Mouse (Mus musculus): Measurements from ENCODE around the gene Lad1. TPM values are rescaled to one million over a fixed set of nuclear protein-coding genes. Genes with fewer than 3 reads are reported as not detected.
A peak's percentile ranks its signal among the peaks of the same experiment; 100 is the strongest.

Lad1 gene
- total and polyA plus RNA-seq, 3 experiments, result 0.14 to 0.40 (median 0.17) TPM

DNA sequence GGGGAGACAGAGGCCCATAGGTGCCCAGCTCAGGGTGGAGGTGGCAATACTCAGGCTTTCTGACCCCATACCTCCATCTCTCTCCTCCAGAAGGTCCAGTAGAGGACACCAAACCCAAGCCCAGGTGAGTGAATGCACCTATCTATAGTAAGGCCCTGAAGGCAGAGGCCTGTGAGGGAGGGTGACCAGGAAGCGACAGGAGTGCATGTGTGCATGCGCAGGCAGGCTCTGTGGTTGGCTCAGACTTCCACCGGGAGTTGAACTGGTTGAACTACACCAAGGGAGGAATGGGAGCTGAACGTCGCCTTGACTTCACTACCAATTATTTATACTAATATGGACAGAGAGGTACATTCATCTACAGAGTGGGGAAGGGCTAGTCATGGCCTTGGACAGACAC, 28.2 kb downstream of the Lad1 start:
- DNase-seq, result no peak

DNA sequence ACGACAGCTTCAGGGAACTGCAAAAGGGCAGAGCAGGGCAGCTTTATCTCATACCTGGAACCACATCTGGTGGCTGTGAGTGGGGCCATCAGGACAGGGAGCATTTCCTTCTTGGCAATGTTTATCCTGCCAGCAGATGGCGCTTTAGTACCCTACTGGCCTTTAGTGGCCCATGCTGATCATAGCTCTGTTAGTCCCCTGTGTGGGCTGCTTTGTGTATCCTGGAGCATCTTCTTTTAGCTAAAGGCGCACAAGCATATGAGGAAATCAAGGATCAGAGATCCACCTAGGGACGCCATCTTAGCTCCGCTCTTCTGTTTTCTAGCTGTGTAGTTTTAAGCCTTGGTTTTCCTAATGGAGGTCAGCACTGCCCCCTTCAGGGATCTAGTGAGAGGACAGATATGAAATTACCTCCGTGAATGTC, 28.8 kb downstream of the Lad1 start:
- DNase-seq, result peak; percentile 33

DNA sequence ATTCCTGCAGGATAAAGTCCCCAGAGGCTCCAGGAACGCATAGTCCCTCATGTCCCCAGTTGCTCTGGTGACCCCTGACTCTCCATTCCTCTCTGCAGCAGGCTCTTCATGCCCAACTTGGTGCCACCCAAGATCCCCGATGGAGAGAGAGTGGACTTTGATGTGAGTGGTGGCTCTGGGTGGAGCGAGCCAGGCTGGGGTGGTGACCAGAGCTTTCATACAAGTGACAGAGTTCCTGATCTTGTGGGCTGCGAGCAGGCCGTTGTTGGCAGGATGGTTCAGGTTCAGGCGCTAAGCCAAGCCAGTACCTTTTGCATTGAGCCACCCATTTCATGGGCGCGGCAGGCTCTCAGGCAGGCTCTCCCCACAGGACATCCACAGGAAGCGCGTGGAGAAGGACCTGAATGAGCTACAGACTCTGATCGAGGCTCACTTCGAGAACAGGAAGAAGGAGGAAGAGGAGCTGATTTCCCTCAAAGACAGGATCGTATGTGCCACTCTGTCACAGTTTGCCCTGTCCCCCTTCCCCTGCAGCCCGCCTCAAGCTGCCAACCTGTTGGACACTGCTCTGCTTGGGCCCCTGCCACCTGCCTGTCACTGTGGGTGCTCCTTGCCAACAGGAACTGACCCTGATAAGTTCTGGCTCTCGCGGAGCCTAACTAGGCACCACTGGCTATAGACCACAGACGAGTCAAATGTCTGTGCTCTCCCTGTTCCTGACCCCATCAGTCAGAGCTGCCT, 29.4 kb downstream of the Lad1 start:
- DNase-seq, result no peak

DNA sequence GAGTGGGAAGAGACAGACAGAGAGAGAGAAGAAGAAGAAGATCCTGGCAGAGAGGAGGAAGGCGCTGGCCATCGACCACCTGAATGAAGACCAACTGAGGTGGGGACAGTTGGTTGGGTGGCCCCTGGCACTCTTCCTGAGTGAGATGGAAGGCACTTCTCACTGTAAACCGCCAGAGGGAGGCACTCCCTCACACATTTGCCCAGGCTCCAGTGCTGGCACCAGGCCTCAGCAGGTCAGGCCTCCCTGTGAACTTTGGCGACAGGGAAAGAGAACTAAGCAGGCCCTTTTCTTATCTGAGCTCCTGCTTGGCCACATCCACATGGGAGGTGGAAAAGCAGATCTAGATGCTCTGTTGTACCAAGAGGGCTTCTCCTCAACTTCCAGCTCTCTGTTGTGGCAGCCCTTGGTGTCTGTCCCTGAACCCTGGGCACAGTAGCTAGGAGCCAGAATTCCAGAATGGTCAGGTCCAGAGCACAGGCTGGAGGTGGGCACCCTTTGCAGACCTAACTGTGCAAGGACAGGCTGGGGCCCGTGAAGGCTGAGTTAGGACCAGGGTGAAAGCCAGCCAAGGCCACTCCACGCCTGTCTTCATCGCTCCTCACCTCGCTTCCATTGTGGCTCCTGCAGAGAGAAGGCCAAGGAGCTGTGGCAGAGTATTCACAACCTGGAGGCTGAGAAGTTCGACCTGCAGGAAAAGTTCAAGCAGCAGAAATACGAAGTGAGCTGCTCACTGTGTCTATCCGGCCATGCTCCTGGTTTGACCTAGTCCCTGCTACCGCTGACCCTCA, 32.5 kb downstream of the Lad1 start:
- peak; percentile 43 for DNase-seq

DNA sequence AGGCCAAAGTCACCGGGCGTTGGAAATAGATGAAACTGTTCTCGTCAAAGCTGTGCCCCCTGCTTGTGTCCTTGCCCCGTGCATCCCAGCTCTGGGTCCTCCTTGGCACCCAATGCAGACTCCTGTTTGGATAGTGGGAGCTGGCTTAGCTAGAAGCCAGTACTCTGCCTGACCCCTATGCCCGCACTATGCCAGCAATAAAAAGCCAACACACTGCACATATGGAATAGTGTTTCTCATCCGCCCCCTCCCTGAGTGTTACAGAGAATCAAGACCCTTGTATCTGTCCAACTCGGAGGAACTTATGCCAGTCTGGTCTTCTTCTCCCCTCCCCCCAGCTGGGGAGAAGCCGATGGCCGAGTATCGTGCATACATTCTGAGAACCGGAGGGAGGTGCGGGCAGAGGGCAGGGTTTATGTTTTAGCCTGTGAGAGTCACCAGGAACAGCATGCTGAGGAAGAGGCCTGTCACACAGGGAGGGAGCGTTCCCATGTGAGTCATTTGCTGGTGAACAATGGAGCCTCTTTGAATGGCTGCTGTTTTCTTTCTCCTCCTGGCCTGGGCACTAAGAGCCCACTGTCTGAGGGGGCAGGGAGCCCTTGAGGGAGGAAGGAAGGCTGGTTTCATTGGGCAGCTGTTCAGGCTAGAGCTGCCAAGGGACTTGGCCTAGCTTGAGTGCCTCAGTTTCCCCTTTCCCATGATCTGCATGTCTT, 33.8 kb downstream of the Lad1 start:
- no peak for DNase-seq

DNA sequence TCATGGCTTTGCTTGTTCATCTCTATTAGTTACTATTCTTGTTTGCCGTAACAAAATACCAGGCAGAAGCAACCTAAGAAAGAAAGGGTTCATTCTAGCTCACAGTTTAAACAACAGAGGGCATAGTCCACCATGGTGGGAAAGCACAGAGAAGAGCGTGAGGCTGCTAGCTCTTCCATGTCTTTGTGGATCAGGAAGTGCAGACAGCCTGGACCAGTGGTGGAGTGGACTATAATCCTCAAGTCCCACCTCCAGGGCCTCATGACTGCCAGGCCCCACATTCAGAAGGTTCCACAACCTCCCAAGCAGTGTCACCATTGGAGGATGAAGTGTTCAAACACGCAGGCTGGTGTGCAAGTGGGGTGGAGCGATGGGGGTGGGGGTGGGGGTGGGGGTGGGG, 34.8 kb downstream of the Lad1 start:
- DNase-seq, result no peak

DNA sequence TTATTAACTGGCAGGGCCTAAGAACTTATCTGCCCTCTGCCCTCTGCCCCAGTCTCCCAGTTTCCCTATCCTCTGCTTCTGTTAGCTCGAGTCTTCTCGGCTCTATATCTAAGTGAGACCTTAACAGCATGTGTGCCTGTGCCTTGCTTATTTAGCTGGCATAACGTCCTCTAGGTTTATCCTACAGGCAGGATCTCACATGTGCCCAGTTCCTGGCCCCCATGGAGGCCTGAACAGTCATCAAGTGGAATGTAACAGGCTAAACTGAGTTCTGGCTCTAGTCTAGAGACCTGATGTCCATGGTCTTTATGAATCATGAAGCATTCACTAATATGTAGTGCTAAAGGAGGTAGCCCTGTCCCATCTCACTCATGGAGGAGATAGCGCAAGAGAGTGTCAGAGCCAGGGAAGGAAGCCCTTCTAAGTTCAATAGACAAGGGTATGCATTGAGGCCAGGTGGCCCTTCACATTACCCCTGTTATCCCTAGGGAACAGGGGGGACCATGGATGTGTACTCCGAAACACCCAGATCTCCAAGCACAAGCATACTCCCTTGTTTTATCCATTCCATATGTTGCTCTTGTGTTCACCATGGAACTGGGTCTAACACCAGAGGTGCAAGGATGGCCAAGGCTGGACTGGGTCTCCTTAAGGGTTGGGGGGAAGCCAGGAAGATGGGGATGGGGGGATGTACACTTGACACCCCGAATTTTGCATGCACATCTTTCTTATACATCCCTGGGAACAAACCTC, 36.4 kb downstream of the Lad1 start:
- no peak for DNase-seq

DNA sequence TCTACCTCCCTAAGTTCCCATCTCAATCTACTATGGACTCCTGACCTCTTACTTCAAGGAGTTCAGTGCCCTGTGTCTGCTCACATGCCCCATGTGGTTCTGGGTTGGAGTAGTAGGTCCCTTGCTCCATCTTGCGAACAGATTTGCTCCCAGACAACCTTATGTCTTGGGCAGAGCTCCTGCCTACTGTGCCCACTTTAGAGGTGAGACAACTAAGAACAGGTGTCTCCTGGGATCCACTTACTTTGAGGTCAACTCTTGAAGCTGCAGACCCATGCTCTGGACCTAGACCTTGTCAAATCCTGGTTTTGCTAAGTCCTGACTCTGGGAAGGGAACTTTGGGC, 36.9 kb downstream of the Lad1 start:
- DNase-seq, result no peak

DNA sequence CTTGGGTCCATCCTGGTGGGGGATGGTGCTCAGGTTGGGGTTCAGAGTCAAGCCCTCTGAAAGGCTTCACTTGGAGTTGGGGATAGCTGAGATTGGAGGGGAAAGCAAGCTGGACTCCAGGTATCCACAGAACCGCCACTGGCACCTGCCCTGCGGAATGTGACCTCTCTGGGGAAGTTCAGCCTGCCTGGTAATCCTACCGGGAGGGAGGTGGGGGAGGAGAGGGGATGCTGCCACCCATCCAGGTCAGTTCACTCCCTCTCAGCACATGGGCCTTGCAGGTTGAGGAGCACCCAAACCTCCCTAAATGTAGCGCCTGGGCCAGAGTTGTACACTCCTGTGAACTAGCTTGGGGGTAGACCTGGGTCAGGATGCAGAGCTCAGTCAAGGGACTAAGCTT, 37.7 kb downstream of the Lad1 start:
- no peak for DNase-seq

DNA sequence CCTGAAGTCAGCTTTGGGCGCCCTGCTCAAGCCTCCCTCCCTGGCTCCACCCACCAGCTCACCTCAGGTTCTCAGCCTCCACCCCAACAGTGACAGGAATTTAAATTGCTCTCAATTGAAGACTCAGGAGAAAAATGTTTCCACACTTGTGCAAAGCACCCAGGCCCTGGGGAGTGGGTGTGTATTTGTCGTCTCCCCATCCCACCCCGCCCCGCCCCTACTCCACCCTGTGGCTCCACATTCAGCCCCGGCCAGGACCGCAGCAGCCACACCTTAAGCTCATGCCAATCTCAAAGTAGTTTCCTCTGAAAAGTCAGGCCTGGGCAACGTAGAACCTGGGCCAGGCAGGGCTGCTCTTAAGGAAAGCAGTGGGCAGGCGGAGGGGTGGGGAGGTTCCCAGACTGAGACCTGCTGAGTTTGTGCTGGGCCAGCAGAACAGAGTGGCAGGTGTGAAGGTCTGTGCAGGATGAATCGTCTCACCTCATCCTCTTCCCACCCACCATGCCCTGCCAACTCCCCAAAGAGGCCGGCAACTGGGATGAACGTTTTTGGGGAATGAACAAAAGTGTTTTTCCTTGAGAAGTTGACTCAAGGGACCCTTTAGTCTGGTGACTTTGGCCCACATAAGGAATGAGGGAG, 38.9 kb downstream of the Lad1 start:
- no peak for DNase-seq

DNA sequence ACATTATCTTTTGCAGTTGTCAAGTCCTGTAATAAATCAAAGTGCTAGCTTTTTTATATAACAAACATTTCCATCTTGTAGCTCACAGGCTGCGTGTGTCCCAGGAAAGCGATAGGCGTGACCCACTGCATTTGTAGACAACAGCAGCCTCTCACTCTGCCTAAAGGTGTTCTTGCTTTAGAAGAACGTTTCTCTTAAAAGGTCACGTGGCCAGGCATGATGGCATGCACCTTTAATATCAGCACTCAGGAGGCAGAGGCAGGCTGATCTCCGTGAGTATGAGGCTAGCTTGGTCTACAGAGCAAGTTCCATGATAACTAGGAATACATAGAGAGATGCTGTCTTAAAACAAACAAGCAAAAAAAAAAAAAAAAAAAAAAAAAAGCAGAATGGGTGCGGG, 40.1 kb downstream of the Lad1 start:
- DNase-seq, result no peak

DNA sequence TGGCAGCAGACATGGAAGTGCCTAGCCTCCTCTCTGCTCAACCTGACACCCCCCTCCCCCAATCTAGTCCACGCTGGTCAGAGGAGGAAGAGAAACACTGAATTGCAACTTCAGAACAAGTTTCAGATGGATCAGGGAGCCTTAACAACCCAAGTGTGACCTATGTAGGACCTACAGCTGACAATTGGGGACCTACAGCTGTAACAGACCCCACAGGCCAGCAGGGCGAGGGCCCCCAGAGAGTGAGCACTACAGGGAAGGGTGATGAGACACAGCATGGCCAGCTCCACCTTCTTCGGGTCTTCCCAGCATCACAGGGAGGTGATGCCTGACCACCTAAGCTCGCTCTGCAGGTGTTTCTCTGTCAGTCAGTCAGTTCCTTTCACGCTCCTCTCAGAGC, 42.7 kb downstream of the Lad1 start:
- DNase-seq, result no peak

DNA sequence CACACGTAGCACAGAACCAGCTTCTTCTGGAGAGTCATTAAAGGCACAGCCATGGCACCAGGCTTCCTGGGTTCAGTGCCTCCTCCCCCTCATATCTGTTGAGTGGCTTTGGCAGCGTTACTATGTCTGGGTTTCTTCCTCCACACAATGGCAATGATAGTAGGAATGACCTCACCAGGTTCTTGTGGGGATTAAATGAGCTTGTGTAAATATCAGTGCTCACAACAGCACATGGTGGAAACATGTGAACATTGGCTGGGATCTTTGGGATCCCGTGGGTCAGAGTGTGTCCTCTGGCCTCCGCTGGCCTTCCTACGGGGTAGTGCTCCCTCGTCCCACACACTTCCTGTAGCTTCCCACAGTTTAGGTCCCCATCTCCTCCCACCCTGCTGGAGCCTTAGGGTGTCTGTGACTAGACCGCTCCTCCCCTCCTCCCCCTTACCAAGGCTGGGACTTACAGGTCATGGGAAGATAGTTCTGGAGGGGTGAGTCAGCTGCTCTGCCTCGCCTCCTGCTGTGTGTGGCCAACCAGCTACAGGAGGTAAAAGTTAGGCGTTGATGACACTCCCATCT, 43.7 kb downstream of the Lad1 start:
- DNase-seq, result peak; percentile 55

DNA sequence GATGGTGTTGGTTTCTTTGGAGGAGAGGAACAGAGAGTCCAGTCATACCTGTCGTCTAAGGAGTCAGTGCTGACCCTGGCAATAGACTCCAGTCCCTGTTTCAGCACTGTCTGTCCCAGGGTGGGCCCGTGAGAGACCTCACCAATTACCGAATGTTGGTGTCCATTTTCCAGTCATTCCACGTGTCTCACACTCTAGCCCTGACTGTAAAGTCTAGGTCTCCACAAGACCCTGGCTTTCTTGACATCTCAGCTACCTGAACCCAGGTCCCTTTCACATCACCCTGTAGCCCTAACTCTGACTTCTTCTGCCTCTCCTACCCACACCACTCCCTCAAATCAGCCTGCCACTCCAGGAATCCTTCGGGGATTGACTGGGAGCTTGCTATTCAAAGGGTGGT, 44.2 kb downstream of the Lad1 start:
- no peak for DNase-seq

DNA sequence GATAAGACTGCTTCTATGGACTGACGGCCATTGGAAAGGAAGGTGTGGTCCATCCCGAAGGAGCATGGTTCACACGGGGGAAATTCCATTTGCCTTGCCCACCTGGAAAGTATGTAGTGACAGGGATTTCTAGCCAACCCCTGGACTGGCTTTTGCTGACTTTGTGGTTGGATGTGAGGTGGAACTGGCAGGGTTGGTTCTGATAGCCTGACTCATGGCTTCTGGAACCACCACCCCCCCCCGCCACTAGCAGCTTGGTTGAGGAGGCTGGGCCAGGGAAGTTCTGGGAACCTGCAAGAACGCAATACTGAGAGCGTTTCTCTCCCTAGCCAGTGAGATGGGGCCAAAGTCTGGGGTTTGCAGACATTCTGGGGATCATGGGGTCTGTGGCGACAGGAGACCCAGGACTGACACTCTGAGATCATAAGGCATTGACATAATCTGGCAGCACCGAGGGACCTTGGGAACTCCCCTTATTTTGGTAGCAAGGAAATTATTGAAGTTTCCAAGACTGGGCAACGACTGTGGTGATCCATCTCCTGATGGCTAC, 45.5 kb downstream of the Lad1 start:
- DNase-seq, result no peak

DNA sequence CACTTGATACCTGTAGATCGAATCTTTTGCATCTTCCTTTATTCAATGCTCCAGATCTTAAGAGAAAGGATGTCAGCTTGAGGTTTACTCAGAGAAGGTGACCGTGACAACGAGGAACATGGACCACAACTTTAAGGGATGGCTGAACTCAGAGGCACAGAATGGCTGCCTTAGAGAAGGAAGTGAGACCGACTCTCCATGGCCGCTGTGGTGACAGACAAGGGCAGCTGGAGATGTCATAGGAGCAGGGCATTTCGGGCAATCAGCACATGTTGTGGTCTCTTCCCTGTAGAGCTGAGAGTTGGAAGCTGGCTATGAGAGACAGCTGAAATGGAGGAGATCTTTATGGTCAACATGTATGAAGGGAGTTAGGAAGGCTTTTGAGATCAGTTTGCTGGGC, 46.4 kb downstream of the Lad1 start:
- no peak for DNase-seq

DNA sequence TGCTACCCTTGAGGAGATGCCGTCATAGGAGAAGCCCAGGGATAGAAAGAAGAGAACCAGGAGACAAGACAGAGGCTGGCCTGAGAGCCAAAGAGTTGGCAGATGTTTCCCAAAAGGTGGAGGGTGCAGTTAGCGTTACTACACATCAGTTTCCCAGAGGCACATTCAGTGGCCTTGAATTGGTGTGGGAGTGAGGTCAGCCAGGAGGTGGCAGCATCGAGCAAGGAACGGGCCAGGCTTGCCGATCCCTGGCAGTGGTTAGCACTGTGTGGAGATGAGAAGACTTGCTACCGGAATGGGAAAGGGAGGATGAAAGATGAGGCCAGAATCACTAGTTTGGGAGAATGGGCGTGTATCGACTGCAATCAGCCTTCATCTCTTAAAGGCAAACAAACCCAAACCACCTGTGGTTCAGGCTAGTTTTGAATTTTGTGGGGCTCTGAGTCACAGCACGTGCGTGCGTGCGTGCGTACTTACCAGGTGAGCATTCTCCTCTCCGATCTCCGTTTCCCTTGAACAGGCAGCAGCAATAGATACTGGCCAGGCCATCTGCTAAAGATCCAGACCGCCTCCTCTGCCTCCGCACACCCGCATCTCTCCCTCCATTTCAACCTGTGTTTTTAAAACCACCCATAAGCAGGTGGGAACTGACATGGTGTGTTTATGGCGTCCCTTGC, 47.3 kb downstream of the Lad1 start:
- DNase-seq, result peak; percentile 81

DNA sequence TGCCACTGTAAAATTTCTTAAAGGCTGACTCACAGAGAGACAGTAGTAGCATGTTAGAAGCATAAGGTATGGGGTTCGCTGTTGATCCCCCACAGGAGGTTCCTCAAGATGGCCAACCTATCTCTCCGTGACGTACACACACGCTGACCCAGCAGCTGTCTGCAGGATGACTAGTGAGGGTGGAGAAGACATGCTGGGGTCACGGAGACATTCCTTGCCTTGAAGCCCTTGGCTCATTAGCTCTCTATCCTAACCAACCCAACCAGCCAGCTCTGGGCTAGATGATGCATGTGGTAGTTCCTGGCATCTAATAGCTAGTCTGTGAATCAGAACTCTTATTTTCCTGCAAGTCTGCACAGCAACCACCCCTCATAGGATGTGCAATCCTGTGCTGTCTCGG, 50.2 kb downstream of the Lad1 start:
- no peak for DNase-seq

DNA sequence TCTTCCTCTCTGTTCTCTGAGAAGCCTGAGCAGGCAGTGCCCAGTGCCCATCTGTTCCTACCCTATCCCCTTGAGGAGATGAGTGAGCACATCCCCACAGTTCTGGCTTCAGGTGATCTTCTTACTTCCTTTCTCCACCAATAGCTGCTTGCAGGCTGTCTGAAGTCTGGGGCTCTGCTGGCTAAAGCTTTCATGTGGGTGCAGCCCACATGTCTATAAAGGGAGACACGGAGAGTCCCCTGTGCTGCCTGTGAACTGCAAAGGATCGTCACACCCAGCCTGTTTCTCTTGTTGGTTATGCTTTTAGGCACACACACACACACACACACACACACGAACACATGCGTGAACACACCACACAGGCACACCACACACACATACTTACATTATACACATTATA, 54.6 kb downstream of the Lad1 start:
- DNase-seq, result no peak

DNA sequence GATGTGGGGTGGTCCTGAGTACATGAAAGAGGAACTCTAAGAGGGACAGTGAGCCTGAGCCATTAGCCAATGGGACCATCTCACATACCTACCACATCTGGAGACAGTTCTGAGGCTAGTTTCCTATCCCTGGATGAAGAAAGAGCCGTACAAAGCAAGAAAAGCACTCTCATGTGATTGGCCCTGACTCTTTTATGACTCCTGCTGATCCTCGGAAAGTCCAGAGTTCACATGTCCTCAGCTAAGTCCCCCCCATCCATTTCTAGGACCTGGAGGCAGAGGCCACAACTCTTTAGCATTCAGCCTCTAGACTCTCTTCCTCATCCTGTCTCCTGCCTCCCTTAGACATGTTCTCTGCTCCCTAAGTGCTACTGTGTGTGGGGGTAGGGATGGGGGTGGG, 58.9 kb downstream of the Lad1 start:
- DNase-seq, result no peak
